Mouse (Mus musculus): Measurements from ENCODE around the gene Per1. TPM values are rescaled to one million over a fixed set of nuclear protein-coding genes. Genes with fewer than 3 reads are reported as not detected.

Gene Per1
- total and polyA plus RNA-seq, 2 experiments from 2014 or later: 15.2 to 38.3 TPM

DNA sequence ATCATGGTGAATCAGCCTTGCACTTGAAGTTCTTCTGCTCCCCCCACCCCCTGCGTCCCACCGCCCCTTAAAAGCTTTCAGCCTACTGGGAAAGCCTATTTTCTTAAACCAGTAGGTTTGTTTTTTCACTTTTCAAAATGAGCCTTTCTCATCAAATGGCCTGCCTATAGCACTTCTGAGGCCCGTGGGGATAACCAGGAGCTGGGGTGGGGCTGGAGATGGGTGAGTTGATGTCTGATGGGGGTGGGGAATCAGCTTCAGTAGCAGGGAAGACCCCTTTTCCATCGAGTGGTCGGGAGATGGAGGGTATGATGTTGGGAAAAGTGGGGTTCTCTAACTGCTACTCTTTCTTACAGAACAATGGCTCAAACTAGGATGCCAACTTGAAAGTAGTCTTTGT, 21.8 kb downstream of the Per1 start:
- Histone ChIP-seq H3K36me3 (ENCODE audit: insufficient read depth) (no peaks in the 10 kb centered on the region), H3K4me3 (ENCODE audit: low read depth, low read length) (peak overlapping the region; percentile 70; the same call in 1 of the 2 replicates), H3K4me1 (ENCODE audit: insufficient read depth) (peaks cover 18% of the 10 kb centered on the region), H3K4me2 (ENCODE audit: low read depth) (peak overlapping the region; percentile 96), H3K9ac (no peak overlapping the region), H3K27me3 (ENCODE audit: insufficient read depth, low read length) (no peaks in the 10 kb centered on the region; the same call in 1 of the 2 replicates), H3K9me3 (ENCODE audit: low read length) (no peaks in the 10 kb centered on the region), H3K27ac (ENCODE audit: low read depth, low read length) (no peak overlapping the region)
- DNase-seq (no peak), ATAC-seq (no peak)
- 62% methylated on average over 5 of the region's 5 CpGs for WGBS
- no peak for TF ChIP-seq CTCF (IDR thresholded peaks at IDR 0.05; ENCODE audit: low read depth)

DNA sequence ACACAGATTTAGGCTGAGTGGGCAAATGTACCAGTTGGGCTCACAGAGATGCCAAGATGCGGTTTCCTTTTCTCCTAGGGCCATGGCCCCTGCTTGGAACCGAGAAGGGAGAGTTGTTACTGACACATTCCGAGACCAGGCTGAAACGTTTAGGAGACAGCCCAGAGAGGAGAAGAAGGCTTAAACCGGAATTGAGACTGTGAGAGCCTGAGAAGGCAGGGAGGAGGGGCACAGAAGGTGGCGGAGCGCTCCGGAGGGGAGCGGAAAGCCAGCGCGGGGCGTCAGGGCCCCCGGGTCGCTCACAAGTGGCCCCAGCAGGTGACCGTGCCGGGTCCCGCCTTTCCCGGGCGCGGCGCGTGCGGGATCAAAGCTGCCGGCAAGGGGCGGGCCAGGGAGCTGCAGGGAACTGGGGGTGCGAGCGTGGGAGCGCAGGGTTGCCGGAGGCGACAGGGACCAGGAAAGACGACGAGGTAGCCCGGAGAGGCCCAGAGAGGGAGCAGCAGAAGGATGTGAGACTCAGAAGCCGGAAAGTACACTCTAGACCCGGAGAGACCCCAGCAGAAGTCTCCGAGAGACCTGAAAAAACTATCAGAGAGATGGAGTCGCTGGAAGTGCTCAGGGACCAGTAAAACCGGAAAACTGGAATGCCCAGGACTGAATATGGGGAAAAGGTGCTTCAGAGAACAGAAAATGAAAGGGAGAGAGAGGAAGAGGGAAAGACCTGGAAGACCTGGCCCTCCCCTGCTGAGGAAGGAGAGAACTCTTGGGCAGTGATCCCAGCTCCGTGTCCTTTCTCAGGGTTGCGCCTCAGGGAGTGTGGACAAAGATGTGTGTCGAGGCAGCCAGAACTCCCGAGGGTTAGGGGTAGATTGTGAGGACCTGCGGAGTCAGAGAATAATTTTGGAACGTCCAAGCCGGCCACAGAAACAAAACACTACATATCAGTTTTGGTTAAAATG, 23.0 kb downstream of the Per1 start:
- Histone ChIP-seq H3K4me3 (ENCODE audit: low read depth, low read length) (peak overlapping the region; percentile 70), H3K9me3 (ENCODE audit: low read length) (no peaks in the 10 kb centered on the region), H3K27me3 (ENCODE audit: insufficient read depth, low read length) (no peaks in the 10 kb centered on the region), H3K4me1 (ENCODE audit: insufficient read depth) (peaks cover 18% of the 10 kb centered on the region), H3K36me3 (ENCODE audit: insufficient read depth) (no peaks in the 10 kb centered on the region), H3K27ac (ENCODE audit: low read depth, low read length) (peak overlapping the region; percentile 74), H3K4me2 (ENCODE audit: low read depth) (peak overlapping the region; percentile 96), H3K9ac (peak overlapping the region; percentile 60)
- WGBS: 1% methylated on average over 45 of the region's 45 CpGs
- DNase-seq (peak; percentile 46), ATAC-seq (peak; percentile 7; the same call in 1 of the 2 replicates)
- TF ChIP-seq CTCF (IDR thresholded peaks at IDR 0.05; ENCODE audit: low read depth): no peak

DNA sequence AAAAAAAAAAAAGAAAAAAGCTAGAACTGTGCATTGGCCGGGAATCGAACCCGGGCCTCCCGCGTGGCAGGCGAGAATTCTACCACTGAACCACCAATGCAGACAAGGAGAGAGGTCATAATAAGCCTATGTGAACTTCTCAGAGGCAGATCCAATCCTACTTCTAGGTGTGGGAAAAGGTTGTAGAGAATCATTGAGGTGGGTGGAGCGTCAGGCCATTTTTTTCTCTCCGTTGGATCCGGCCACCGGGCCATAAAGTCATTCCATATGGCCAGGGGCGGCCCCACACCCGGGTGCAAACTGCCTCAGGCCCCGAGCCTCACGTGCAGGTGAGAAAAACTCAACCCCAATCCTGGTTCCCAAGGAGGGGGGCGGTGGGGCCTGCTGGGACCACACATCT, 23.7 kb downstream of the Per1 start:
- Histone ChIP-seq H3K4me2 (ENCODE audit: low read depth) (peak overlapping the region; percentile 96), H3K9me3 (ENCODE audit: low read length) (no peaks in the 10 kb centered on the region), H3K36me3 (ENCODE audit: insufficient read depth) (no peaks in the 10 kb centered on the region), H3K27me3 (ENCODE audit: insufficient read depth, low read length) (no peaks in the 10 kb centered on the region), H3K27ac (ENCODE audit: low read depth, low read length) (no peak overlapping the region), H3K9ac (peak overlapping the region; percentile 7; the same call in 1 of the 2 replicates), H3K4me1 (ENCODE audit: insufficient read depth) (peaks cover 18% of the 10 kb centered on the region), H3K4me3 (ENCODE audit: low read depth, low read length) (peak overlapping the region; percentile 70)
- ATAC-seq (no peak; the same call in 1 of the 2 replicates), DNase-seq (peak; percentile 95)
- TF ChIP-seq CTCF (IDR thresholded peaks at IDR 0.05; ENCODE audit: low read depth): no peak
- under 1% methylated on average over 15 of the region's 15 CpGs for WGBS

DNA sequence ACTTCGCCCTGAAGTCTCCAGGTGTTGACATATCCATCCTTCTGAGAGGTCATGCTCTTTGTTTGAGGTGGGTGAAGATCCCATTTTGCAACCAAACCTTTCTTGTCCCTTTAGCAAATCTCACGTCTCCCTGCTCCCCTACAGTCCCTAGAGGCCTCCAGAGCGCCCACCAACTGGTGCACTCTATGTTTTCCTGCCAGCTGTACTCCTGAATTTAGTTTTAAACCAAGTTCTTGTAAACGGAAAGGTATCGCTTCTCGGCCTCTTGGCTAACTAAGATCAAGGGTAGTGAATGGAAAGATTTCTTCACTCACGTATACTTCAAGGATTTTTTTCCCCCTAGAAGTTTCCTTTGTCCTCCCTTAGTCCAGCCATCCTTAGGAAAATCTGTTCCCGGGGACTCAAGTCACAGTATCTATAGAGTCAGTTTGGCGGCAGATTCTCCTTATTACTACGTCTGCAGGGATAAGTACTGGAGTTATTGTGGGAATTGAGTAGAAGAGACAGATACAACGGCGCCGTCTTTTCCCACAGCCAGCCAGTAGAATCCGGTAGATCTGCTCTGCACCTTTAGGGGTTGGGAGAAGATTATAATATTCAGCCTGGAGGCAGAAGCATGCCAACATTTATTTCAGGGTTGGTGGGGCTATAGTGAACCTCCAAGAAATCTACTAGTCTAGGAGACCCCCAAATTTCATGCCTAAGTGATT, 24.6 kb downstream of the Per1 start:
- WGBS: 40% methylated on average over 14 of the region's 14 CpGs
- ATAC-seq (no peak), DNase-seq (peak; percentile 7)
- Histone ChIP-seq H3K4me1 (ENCODE audit: insufficient read depth) (peaks cover 18% of the 10 kb centered on the region), H3K27me3 (ENCODE audit: insufficient read depth, low read length) (no peaks in the 10 kb centered on the region), H3K27ac (ENCODE audit: low read depth, low read length) (no peak overlapping the region), H3K9me3 (ENCODE audit: low read length) (no peaks in the 10 kb centered on the region), H3K36me3 (ENCODE audit: insufficient read depth) (no peaks in the 10 kb centered on the region), H3K4me3 (ENCODE audit: low read depth, low read length) (peak overlapping the region; percentile 85), H3K9ac (no peak overlapping the region), H3K4me2 (ENCODE audit: low read depth) (peak overlapping the region; percentile 96)
- TF ChIP-seq CTCF (IDR thresholded peaks at IDR 0.05; ENCODE audit: low read depth): no peak

DNA sequence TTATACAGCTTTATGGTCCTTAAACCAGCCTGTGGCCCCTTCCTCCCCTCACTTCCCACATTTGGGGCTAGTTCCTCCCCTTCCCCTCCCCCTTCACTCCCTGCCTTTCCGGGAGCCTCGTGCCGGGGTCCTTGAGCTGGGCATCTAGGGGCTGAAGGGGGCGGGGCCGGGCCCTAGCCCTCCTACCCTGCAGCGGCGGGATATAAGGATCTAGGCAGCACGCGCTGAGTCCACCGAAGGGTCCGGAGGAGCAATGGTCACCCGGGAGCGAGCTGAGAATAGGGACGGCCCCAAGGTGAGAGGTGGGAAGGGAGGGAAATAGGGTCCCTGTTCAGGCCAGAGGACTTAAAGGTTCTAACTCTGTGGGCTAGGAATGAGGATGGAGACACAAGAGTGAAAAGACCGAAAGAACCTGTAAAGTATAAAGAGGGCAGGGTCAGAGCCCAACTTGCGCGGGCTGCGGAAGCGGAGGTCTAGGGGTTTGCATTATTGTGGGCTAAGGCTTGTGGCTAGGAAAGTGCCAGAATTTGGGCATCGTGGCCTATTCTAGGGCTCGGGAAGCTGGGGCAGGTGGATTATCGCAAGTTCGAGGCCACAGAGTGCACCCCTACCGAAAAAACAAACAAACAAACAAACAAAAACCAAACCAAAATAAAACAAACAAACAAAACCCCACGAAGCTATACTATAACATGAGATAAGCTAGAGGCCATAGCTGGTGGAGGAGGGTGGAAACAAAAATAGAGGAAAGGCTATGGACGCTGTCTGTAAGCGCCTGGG, 25.4 kb downstream of the Per1 start, which contains the start of gene Hes7:
Gene Hes7 (plus strand): TSS at position 184 of the 780 bp plus-strand sequence.
- Histone ChIP-seq H3K9ac (peak within 1 kb of the TSS; percentile 73), H3K4me3 (ENCODE audit: low read depth, low read length) (peak within 1 kb of the TSS; percentile 85), H3K9me3 (ENCODE audit: low read length) (no peaks in the 10 kb centered on the region), H3K4me1 (ENCODE audit: insufficient read depth) (peaks cover 18% of the 10 kb centered on the region), H3K27me3 (ENCODE audit: insufficient read depth, low read length) (no peaks in the 10 kb centered on the region), H3K27ac (ENCODE audit: low read depth, low read length) (no peak within 1 kb of the TSS), H3K36me3 (ENCODE audit: insufficient read depth) (no peaks in the 10 kb centered on the region), H3K4me2 (ENCODE audit: low read depth) (peak within 1 kb of the TSS; percentile 96)
- no peak for DNase-seq
- TF ChIP-seq CTCF (IDR thresholded peaks at IDR 0.05; ENCODE audit: low read depth): no peak
- WGBS: 7% methylated on average over 27 of the region's 27 CpGs
- ATAC-seq: no peak

DNA sequence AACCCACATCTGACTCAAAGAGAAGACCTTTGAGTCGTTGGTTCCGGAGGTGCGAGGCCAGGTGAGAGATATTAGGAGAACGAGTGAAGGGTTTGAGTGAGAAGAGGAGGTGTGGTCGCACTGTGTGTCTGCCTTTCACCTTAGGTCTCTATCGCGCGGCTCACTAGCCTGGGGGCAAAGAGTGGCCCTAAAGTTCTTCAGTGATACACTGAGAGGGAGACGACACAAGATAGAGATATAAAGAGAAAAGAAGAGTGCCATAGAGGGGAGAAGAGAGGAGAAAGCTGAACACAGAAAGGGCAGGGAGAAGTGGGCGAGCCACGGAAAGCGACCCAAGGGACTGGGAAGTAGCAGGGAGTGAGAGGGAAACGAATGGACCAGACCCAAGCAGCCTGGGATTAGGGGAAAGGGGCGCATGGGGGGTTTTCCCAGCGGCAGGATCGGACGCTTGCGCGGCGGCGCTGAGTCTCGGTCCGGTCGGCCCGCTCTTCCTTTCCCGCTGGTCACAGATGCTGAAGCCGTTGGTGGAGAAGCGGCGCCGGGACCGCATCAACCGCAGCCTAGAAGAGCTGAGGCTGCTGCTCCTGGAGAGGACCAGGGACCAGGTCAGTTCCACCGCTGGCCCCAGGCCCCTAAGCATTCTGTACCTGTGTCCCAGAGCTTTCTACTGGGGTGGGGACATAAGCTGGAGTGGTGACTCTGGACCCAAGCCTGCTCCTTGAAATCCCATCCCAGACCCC, 26.2 kb downstream of the Per1 start:
- H3K4me3 ChIP-seq (ENCODE audit: low read depth, low read length): peak overlapping the region; percentile 85

More for the DNA sequence above, 26.2 kb downstream of the Per1 start:
- no peak for TF ChIP-seq CTCF (IDR thresholded peaks at IDR 0.05; ENCODE audit: low read depth)
- Histone ChIP-seq H3K9me3 (ENCODE audit: low read length) (no peaks in the 10 kb centered on the region), H3K27ac (ENCODE audit: low read depth, low read length) (no peak overlapping the region), H3K36me3 (ENCODE audit: insufficient read depth) (no peaks in the 10 kb centered on the region), H3K9ac (peak overlapping the region; percentile 73), H3K27me3 (ENCODE audit: insufficient read depth, low read length) (no peaks in the 10 kb centered on the region), H3K4me1 (ENCODE audit: insufficient read depth) (peaks cover 18% of the 10 kb centered on the region), H3K4me2 (ENCODE audit: low read depth) (peak overlapping the region; percentile 96)
- ATAC-seq (no peak), DNase-seq (peak; percentile 11)
- 4% methylated on average over 33 of the region's 33 CpGs for WGBS

All from forebrain, postnatal 0 days (tissue).